8 mouse cellular contexts compared by ENCODE assay signal in the genomic region with DNA sequence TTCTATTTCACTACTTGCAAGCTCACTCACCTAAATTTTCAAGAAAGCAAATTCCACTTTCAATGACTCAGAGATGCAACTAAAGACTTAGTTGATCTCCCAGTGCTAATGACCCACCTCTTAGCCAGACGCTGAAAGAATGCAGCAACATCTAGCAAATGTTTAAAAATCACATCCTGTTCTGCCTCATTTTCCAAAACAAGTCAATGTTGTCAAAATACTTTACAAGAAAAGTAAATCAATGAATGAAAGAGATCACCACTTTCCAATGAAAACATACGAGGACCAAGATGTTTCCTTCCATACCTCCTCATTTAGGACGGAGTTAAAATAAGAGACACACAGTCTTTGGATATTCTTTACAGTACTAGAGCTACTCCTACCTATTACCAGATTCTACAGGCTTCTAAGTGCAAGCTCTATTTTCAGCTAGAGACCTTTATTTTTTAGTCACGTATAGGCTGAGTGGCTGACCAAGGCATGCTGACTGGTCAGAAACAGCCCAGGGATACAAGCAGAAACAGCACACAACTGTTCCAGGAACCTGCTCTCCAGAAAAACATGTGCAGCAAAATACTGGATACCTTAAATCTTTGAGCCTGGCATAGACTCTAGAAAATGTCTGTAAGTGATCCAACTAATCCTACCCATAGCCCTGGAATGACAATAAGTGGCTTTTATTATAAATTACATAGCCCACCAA.
DNase-seq lines count a peak whose midpoint lies in the region; ATAC-seq and TF ChIP-seq lines count a peak whose summit lies in the region.

No protein-coding gene starts in this region.

- no peak for TF ChIP-seq CTCF in hindbrain, postnatal 0 days (IDR thresholded peaks at IDR 0.05; ENCODE audit: low read depth)
- no peak for TF ChIP-seq CTCF in small intestine, adult 2 months (IDR thresholded peaks at IDR 0.05; ENCODE audit: extremely low read depth, insufficient read length, insufficient replicate concordance, low read depth, low read length)

- TF ChIP-seq POLR2A in small intestine, adult 2 months (IDR thresholded peaks at IDR 0.05; ENCODE audit: low read depth, low read length), result no peak

- peaks cover 2% of the 10 kb centered on the region; the same call in 1 of the 2 replicates for H3K36me3 ChIP-seq in heart, embryonic 11.5 days (ENCODE audit: control insufficient read depth, insufficient read depth, low read length)
- no peaks in the 10 kb centered on the region for H3K36me3 ChIP-seq in midbrain, embryonic 14.5 days (ENCODE audit: control insufficient read depth, insufficient read depth, low read length)
- H3K36me3 ChIP-seq in midbrain, embryonic 13.5 days, result no peaks in the 10 kb centered on the region
- H3K36me3 ChIP-seq in hindbrain, postnatal 0 days (ENCODE audit: insufficient read depth, low read length), result no peaks in the 10 kb centered on the region
- H3K36me3 ChIP-seq in small intestine, adult 2 months (ENCODE audit: control insufficient read depth, insufficient read depth, low read length), result no peaks in the 10 kb centered on the region

- H3K27ac ChIP-seq in heart, embryonic 11.5 days (ENCODE audit: low read depth, low read length), result peak overlapping the region; percentile 87
- H3K27ac ChIP-seq in midbrain, embryonic 14.5 days (replicated peaks; ENCODE audit: low read depth, low read length), result no peak overlapping the region
- no peak overlapping the region for H3K27ac ChIP-seq in midbrain, embryonic 13.5 days
- H3K27ac ChIP-seq in hindbrain, postnatal 0 days, result no peak overlapping the region
- H3K27ac ChIP-seq in small intestine, adult 2 months (ENCODE audit: insufficient read depth, low read depth, low read length), result peak overlapping the region; percentile 90

- H3K27me3 ChIP-seq in heart, embryonic 11.5 days (ENCODE audit: control insufficient read depth, insufficient read depth, low read length), result no peaks in the 10 kb centered on the region
- H3K27me3 ChIP-seq in midbrain, embryonic 14.5 days (ENCODE audit: control insufficient read depth, insufficient read depth, low read length), result no peaks in the 10 kb centered on the region
- H3K27me3 ChIP-seq in midbrain, embryonic 13.5 days, result no peaks in the 10 kb centered on the region
- H3K27me3 ChIP-seq in hindbrain, postnatal 0 days (ENCODE audit: insufficient read depth, low read length), result no peaks in the 10 kb centered on the region
- no peaks in the 10 kb centered on the region for H3K27me3 ChIP-seq in small intestine, adult 2 months (ENCODE audit: control insufficient read depth, insufficient read depth, low read length)

- no peak for DNase-seq in heart, adult 9 months (ENCODE audit: low spot score in 2 of 2)
- no peak for DNase-seq in midbrain, embryonic 14.5 days
- DNase-seq in hindbrain, postnatal 0 days (ENCODE audit: low spot score), result no peak
- no peak for DNase-seq in right cerebral cortex, postnatal 4 days

- H3K4me2 ChIP-seq in heart, embryonic 11.5 days, result peak overlapping the region; percentile 85
- peak overlapping the region; percentile 86; the same call in 1 of the 2 replicates for H3K4me2 ChIP-seq in midbrain, embryonic 14.5 days (ENCODE audit: low read length)
- H3K4me2 ChIP-seq in midbrain, embryonic 13.5 days (replicated peaks), result no peak overlapping the region
- H3K4me2 ChIP-seq in hindbrain, postnatal 0 days (ENCODE audit: low read depth, low read length), result peak overlapping the region; percentile 62

- no peaks in the 10 kb centered on the region for H3K9me3 ChIP-seq in heart, embryonic 11.5 days (replicated peaks; ENCODE audit: control insufficient read depth, low read length)
- no peaks in the 10 kb centered on the region for H3K9me3 ChIP-seq in midbrain, embryonic 14.5 days (ENCODE audit: control insufficient read depth, low read length)
- H3K9me3 ChIP-seq in midbrain, embryonic 13.5 days, result no peaks in the 10 kb centered on the region
- no peaks in the 10 kb centered on the region for H3K9me3 ChIP-seq in hindbrain, postnatal 0 days (ENCODE audit: low read length)

- peak overlapping the region; percentile 62 for H3K4me3 ChIP-seq in heart, embryonic 11.5 days (ENCODE audit: low read depth, low read length)
- no peak overlapping the region for H3K4me3 ChIP-seq in midbrain, embryonic 14.5 days (replicated peaks; ENCODE audit: low read depth, low read length)
- H3K4me3 ChIP-seq in midbrain, embryonic 13.5 days (replicated peaks), result no peak overlapping the region
- no peak overlapping the region for H3K4me3 ChIP-seq in hindbrain, postnatal 0 days (ENCODE audit: low read length)
- no peak overlapping the region; the same call in 1 of the 2 replicates for H3K4me3 ChIP-seq in small intestine, adult 2 months (ENCODE audit: low read depth, low read length)

- no peak for ATAC-seq in heart, embryonic 11.5 days (replicated peaks; ENCODE audit: insufficient number of reproducible peaks, low FRiP score, low TSS enrichment)
- no peak for ATAC-seq in midbrain, embryonic 14.5 days (ENCODE audit: low FRiP score, low TSS enrichment)
- ATAC-seq in midbrain, embryonic 13.5 days, result no peak
- no peak for ATAC-seq in hindbrain, postnatal 0 days
- ATAC-seq in erythroid progenitor cell, adult 5-6 weeks (replicated peaks; ENCODE audit: low FRiP score, poor library complexity, severe bottlenecking), result no peak

- peaks cover 40% of the 10 kb centered on the region for H3K4me1 ChIP-seq in heart, embryonic 11.5 days (ENCODE audit: control insufficient read depth, insufficient read depth, low read length)
- H3K4me1 ChIP-seq in midbrain, embryonic 14.5 days (ENCODE audit: control insufficient read depth, insufficient read depth, low read length), result peaks cover 10% of the 10 kb centered on the region
- H3K4me1 ChIP-seq in midbrain, embryonic 13.5 days (replicated peaks), result peaks cover 25% of the 10 kb centered on the region
- 0 out of 2 replicates have a peak, but pooled peaks cover 3% of the 10 kb centered on the region for H3K4me1 ChIP-seq in hindbrain, postnatal 0 days (ENCODE audit: insufficient read depth, low read length)
- H3K4me1 ChIP-seq in small intestine, adult 2 months (ENCODE audit: control insufficient read depth, insufficient read depth, insufficient read length, low read length), result peaks cover 27% of the 10 kb centered on the region

- WGBS in heart, embryonic 11.5 days (ENCODE audit: insufficient replicate concordance), result 43% methylated on average over 4 of the region's 4 CpGs
- WGBS in midbrain, embryonic 14.5 days, result 80% methylated on average over 4 of the region's 4 CpGs
- WGBS in midbrain, embryonic 13.5 days, result 79% methylated on average over 4 of the region's 4 CpGs
- 70% methylated on average over 4 of the region's 4 CpGs for WGBS in hindbrain, postnatal 0 days
- WGBS in small intestine, adult 2 months, result 11% methylated on average over 4 of the region's 4 CpGs

- H3K9ac ChIP-seq in heart, embryonic 11.5 days (ENCODE audit: low read depth, low read length), result peak overlapping the region; percentile 46; the same call in 1 of the 2 replicates
- no peak overlapping the region for H3K9ac ChIP-seq in midbrain, embryonic 14.5 days (replicated peaks; ENCODE audit: low read length)
- no peak overlapping the region for H3K9ac ChIP-seq in midbrain, embryonic 13.5 days (replicated peaks)
- H3K9ac ChIP-seq in hindbrain, postnatal 0 days (replicated peaks; ENCODE audit: low read length), result no peak overlapping the region

Comparison
In these comparisons a context has a peak if more than half of its experiments do, and no peak if none do; other contexts are left out.
1. H3K27ac ChIP-seq: peak in heart, embryonic 11.5 days (single experiment) and small intestine, adult 2 months (single experiment); none in midbrain, embryonic 14.5 days (single experiment), midbrain, embryonic 13.5 days (single experiment) and hindbrain, postnatal 0 days (single experiment).